Mouse (Mus musculus): ENCODE measurements around the gene Gm10282. TPM values are rescaled to one million over a fixed set of nuclear protein-coding genes. Genes with fewer than 3 reads are reported as not detected.

The Gm10282 gene
- 10 to 100 TPM in 1 of 2 experiments, 1 to 10 TPM in 1; 4.1 to 11.3 TPM for total RNA-seq (2021)
- long read RNA-seq, experiment 1: 0 reads
- long read RNA-seq, experiment 2, partial matches to known transcripts: 0 of 1 reads
- long read RNA-seq, experiment 2, other reads (novel, unspliced or antisense): 0 of 1 reads

GRCm38 (mm10) chr8:72305210-72305905, at the start of gene Gm10282:
Gene Gm10282 (minus strand): TSS chr8:72305260.
- DNase-seq (ENCODE audit: low spot score in 2 of 2): no peak

- no peak for DNase-seq (ENCODE audit: low spot score in 2 of 2)
Observed at GRCm38 (mm10) chr8:72354272-72354671, 49.2 kb upstream of the Gm10282 start.

GRCm38 (mm10) chr8:72353700-72354045, 48.6 kb upstream of the Gm10282 start:
- no peak for DNase-seq (ENCODE audit: low spot score in 2 of 2)

GRCm38 (mm10) chr8:72352951-72353699, 48.1 kb upstream of the Gm10282 start:
- DNase-seq (ENCODE audit: low spot score in 2 of 2): no peak

GRCm38 (mm10) chr8:72351405-72352005, 46.4 kb upstream of the Gm10282 start:
- no peak for DNase-seq (ENCODE audit: low spot score in 2 of 2)

- DNase-seq (ENCODE audit: low spot score in 2 of 2): no peak
Observed at GRCm38 (mm10) chr8:72350727-72351126, 45.7 kb upstream of the Gm10282 start.

GRCm38 (mm10) chr8:72349838-72350237, 44.8 kb upstream of the Gm10282 start:
- no peak for DNase-seq (ENCODE audit: low spot score in 2 of 2)

- no peak for DNase-seq (ENCODE audit: low spot score in 2 of 2)
Observed at GRCm38 (mm10) chr8:72348956-72349355, 43.9 kb upstream of the Gm10282 start.

- DNase-seq (ENCODE audit: low spot score in 2 of 2): no peak
Observed at GRCm38 (mm10) chr8:72348114-72348513, 43.1 kb upstream of the Gm10282 start.

- no peak for DNase-seq (ENCODE audit: low spot score in 2 of 2)
Observed at GRCm38 (mm10) chr8:72347553-72347952, 42.5 kb upstream of the Gm10282 start.

- no peak for DNase-seq (ENCODE audit: low spot score in 2 of 2)
Observed at GRCm38 (mm10) chr8:72343725-72344124, 38.7 kb upstream of the Gm10282 start.

GRCm38 (mm10) chr8:72342556-72343300, 37.7 kb upstream of the Gm10282 start:
- DNase-seq (ENCODE audit: low spot score in 2 of 2): no peak

GRCm38 (mm10) chr8:72337034-72337433, 32.0 kb upstream of the Gm10282 start:
- no peak for DNase-seq (ENCODE audit: low spot score in 2 of 2)

- no peak for DNase-seq (ENCODE audit: low spot score in 2 of 2)
Observed at GRCm38 (mm10) chr8:72336273-72336672, 31.2 kb upstream of the Gm10282 start.

- DNase-seq (ENCODE audit: low spot score in 2 of 2): no peak
Observed at GRCm38 (mm10) chr8:72334144-72334641, 29.1 kb upstream of the Gm10282 start.

GRCm38 (mm10) chr8:72333429-72334143, 28.5 kb upstream of the Gm10282 start:
- DNase-seq (ENCODE audit: low spot score in 2 of 2): no peak

- peak in 1 of 2 experiments; percentile 35 for DNase-seq (ENCODE audit: low spot score in 2 of 2)
Observed at GRCm38 (mm10) chr8:72331631-72332030, 26.6 kb upstream of the Gm10282 start.

- no peak for DNase-seq (ENCODE audit: low spot score in 2 of 2)
Observed at GRCm38 (mm10) chr8:72330806-72331516, 25.9 kb upstream of the Gm10282 start.

- DNase-seq (ENCODE audit: low spot score in 2 of 2): no peak
Observed at GRCm38 (mm10) chr8:72329116-72329515, 24.1 kb upstream of the Gm10282 start.

- DNase-seq (ENCODE audit: low spot score in 2 of 2): no peak
Observed at GRCm38 (mm10) chr8:72324708-72325107, 19.6 kb upstream of the Gm10282 start.
